Mouse (Mus musculus): ENCODE data around the gene Stox2. TPM values are rescaled to one million over a fixed set of nuclear protein-coding genes. Genes with fewer than 3 reads are reported as not detected.

Gene Stox2
- polyA plus RNA-seq, 1 experiment from 2014 or later: 22.3 TPM

DNA sequence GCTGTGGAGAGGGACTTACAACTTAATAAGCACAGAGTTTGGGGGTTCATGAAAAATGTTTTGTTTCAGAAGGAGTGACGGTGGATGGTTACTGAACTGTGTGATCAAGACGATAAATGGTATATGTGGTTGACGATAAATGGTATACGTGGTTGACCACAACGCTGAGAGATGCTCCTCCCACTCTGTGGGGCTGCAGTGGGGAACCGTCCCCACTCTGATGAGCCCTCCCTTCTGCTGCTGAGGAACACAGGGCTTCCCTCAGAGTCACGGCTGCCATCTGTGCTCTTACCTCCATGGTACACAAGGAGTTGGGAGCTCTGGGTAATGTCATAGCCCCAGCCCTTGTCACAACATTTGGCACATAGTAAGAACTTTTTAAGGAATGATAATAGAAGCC, 72.4 kb downstream of the Stox2 start:
- WGBS: 83% methylated on average over 7 of the region's 7 CpGs
- ATAC-seq (ENCODE audit: insufficient number of reproducible peaks, insufficient read depth, low FRiP score, low TSS enrichment, low read depth): no peak
- H3K9me3 ChIP-seq: no peaks in the 10 kb centered on the region

DNA sequence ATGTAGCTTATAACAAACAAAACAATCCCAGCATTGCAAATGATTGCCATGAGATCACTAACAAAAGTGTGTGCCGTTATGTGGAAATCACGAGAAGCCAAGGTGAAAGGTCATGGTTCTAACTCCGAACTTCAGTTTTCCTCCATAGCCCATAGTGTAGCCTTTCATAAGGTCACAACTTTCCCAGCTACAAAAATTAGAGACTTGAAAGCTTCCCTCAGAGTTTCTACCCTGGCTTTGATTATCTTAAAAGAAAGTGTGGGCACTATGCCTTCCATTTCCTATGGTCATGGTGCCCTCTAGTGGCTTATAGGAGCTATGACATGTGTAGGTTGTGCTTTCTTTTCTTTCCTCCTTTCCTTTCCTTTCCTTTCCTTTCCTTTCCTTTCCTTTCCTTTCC, 74.6 kb downstream of the Stox2 start:
- Histone ChIP-seq H3K27me3 (no peaks in the 10 kb centered on the region), H3K4me1 (peaks cover 23% of the 10 kb centered on the region), H3K4me3 (no peak overlapping the region), H3K4me2 (no peak overlapping the region; the same call in 1 of the 2 replicates), H3K36me3 (no peaks in the 10 kb centered on the region), H3K9ac (no peak overlapping the region), H3K27ac (no peak overlapping the region), H3K9me3 (no peaks in the 10 kb centered on the region)
- no peak for ATAC-seq (ENCODE audit: insufficient number of reproducible peaks, insufficient read depth, low FRiP score, low TSS enrichment, low read depth)
- WGBS: 19% methylated on average over 3 of the region's 3 CpGs

More for the DNA sequence above, 72.4 kb downstream of the Stox2 start:
- Histone ChIP-seq H3K9ac (no peak overlapping the region), H3K27me3 (no peaks in the 10 kb centered on the region), H3K4me3 (no peak overlapping the region), H3K4me2 (no peak overlapping the region), H3K4me1 (peaks cover 22% of the 10 kb centered on the region), H3K27ac (no peak overlapping the region), H3K36me3 (no peaks in the 10 kb centered on the region)

- Histone ChIP-seq H3K36me3 (no peaks in the 10 kb centered on the region), H3K27me3 (no peaks in the 10 kb centered on the region), H3K9ac (no peak overlapping the region), H3K4me3 (no peak overlapping the region), H3K27ac (no peak overlapping the region), H3K9me3 (no peaks in the 10 kb centered on the region), H3K4me2 (no peak overlapping the region), H3K4me1 (peaks cover 23% of the 10 kb centered on the region)
- WGBS: 66% methylated on average over 3 of the region's 3 CpGs
- ATAC-seq (ENCODE audit: insufficient number of reproducible peaks, insufficient read depth, low FRiP score, low TSS enrichment, low read depth): no peak; the same call in 1 of the 2 replicates
Measured at GRCm38 (mm10) chr8:47371081-47371480, 75.1 kb downstream of the Stox2 start.

DNA sequence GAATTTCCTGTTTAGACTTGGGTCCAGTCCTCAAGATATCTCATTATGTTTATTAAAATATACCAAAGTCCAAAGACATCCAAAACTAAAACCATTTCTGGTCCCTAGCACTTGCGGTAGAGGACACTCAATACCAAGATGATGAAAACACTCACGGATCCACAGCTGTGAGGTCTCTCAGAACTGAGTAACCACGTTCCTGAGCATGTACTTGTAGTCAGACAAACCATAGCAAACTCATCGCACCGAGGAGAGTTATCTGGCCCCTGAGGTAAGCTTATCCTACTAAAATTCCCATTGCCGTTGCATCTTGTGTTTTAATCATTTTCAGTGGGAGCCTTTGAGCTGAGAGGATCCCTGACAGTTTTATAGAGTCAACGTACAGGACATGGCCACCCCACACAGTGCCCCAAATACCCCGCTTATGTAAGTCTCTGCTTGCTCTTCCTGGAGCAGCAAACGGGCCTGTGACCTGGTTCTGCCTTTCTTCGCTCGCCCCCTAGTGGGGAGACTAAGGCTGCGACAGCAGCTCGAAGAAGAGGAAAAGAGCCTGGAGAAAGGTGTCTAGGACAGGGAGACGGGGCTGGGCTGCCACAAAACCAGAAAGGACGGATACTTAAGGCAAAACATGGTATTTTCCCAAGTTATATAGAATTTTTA, 75.6 kb downstream of the Stox2 start:
- ATAC-seq (ENCODE audit: insufficient number of reproducible peaks, insufficient read depth, low FRiP score, low TSS enrichment, low read depth): peak; percentile 68; the same call in 1 of the 2 replicates
- 28% methylated on average over 15 of the region's 15 CpGs for whole genome bisulfite sequencing
- no peak overlapping the region for H3K4me3 ChIP-seq
- H3K27ac ChIP-seq: no peak overlapping the region
- peaks cover 23% of the 10 kb centered on the region for H3K4me1 ChIP-seq
- H3K9me3 ChIP-seq: no peaks in the 10 kb centered on the region
- no peak overlapping the region for H3K4me2 ChIP-seq
- no peaks in the 10 kb centered on the region for H3K36me3 ChIP-seq
- H3K9ac ChIP-seq: no peak overlapping the region
- H3K27me3 ChIP-seq: no peaks in the 10 kb centered on the region

DNA sequence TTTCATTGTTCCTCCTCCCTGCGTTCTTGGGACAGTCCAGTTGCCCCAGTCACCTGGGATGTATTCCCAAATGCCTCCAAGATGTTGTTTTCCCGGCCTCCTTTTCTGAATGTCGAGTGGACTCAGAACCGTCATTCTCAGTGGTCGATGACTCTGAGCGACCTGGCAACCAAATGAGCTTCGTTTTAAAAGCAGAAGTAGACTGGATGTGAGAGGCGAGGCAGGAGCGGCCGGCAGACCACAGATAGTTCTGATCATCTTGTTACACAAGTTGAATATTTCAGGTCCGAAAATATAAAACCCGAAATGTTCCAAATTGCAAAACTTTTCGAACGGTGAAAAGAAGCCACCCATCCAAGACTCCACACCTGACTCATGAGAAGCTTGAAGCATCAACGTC, 76.2 kb downstream of the Stox2 start:
- WGBS: 85% methylated on average over 15 of the region's 15 CpGs
- Histone ChIP-seq H3K36me3 (no peaks in the 10 kb centered on the region), H3K27ac (no peak overlapping the region), H3K4me1 (peaks cover 23% of the 10 kb centered on the region), H3K4me3 (no peak overlapping the region), H3K4me2 (peak overlapping the region; percentile 16; the same call in 1 of the 2 replicates), H3K27me3 (no peaks in the 10 kb centered on the region), H3K9me3 (no peaks in the 10 kb centered on the region), H3K9ac (no peak overlapping the region)
- ATAC-seq (ENCODE audit: insufficient number of reproducible peaks, insufficient read depth, low FRiP score, low TSS enrichment, low read depth): no peak

GRCm38 (mm10) chr8:47369044-47369769, 77.0 kb downstream of the Stox2 start:
- H3K9me3 ChIP-seq: no peaks in the 10 kb centered on the region
- no peak overlapping the region for H3K4me3 ChIP-seq
- WGBS: 31% methylated on average over 16 of the region's 16 CpGs
- no peaks in the 10 kb centered on the region for H3K36me3 ChIP-seq
- H3K9ac ChIP-seq: no peak overlapping the region
- H3K27ac ChIP-seq: 0 out of 2 replicates have a peak overlapping the region, but pooled peaks have one; percentile 39
- H3K4me2 ChIP-seq: peak overlapping the region; percentile 16; the same call in 1 of the 2 replicates
- H3K4me1 ChIP-seq: peaks cover 23% of the 10 kb centered on the region
- ATAC-seq (ENCODE audit: insufficient number of reproducible peaks, insufficient read depth, low FRiP score, low TSS enrichment, low read depth): no peak
- no peaks in the 10 kb centered on the region for H3K27me3 ChIP-seq

DNA sequence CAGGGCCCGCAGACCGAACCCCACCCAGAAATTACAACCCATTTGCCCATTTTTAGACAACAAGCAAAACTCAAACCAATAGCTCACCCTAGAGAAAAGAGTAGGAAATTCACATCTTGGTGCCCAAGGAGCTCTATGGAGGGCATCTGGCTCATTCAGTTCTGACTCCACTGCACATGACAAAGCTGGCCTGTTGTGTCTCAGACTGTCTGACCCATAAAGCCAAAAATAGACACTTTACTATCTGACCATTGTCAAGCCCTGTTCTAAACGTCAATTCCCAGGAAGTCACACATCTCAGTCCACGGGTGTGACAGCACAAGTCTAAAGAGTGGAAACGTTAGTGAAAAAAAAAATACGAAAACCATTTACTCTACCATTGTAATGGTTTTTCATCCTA, 79.1 kb downstream of the Stox2 start:
- Histone ChIP-seq H3K9me3 (no peaks in the 10 kb centered on the region), H3K9ac (no peak overlapping the region), H3K4me2 (no peak overlapping the region), H3K27me3 (no peaks in the 10 kb centered on the region), H3K27ac (no peak overlapping the region), H3K36me3 (no peaks in the 10 kb centered on the region), H3K4me1 (peaks cover 25% of the 10 kb centered on the region), H3K4me3 (no peak overlapping the region)
- 80% methylated on average over 6 of the region's 6 CpGs for WGBS
- no peak for ATAC-seq (ENCODE audit: insufficient number of reproducible peaks, insufficient read depth, low FRiP score, low TSS enrichment, low read depth)

DNA sequence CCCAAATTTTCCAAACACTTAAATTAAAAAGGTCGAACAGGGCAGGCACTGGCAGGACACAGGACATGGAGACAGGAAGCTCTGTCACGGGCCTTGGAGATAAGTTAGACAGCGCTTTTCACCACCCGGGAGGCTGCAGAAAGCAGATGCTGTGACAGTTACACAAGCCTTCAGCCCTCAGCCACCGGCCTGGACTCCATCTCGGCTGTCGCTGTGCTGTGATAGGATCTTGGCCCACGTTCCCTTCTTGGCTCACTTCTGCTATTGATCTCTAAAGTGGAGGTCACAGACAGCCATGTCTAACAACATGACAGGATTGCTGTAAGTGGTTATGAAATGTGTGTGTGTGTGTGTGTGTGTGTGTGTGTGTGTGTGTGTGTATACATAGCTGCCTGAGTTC, 82.9 kb downstream of the Stox2 start:
- H3K27ac ChIP-seq: no peak overlapping the region
- WGBS: 39% methylated on average over 8 of the region's 8 CpGs
- H3K9me3 ChIP-seq: no peaks in the 10 kb centered on the region
- H3K4me3 ChIP-seq: no peak overlapping the region
- no peak for ATAC-seq (ENCODE audit: insufficient number of reproducible peaks, insufficient read depth, low FRiP score, low TSS enrichment, low read depth)
- H3K27me3 ChIP-seq: no peaks in the 10 kb centered on the region
- no peaks in the 10 kb centered on the region for H3K36me3 ChIP-seq
- H3K4me1 ChIP-seq: 0 out of 2 replicates have a peak, but pooled peaks cover 5% of the 10 kb centered on the region
- H3K9ac ChIP-seq: no peak overlapping the region
- no peak overlapping the region for H3K4me2 ChIP-seq

DNA sequence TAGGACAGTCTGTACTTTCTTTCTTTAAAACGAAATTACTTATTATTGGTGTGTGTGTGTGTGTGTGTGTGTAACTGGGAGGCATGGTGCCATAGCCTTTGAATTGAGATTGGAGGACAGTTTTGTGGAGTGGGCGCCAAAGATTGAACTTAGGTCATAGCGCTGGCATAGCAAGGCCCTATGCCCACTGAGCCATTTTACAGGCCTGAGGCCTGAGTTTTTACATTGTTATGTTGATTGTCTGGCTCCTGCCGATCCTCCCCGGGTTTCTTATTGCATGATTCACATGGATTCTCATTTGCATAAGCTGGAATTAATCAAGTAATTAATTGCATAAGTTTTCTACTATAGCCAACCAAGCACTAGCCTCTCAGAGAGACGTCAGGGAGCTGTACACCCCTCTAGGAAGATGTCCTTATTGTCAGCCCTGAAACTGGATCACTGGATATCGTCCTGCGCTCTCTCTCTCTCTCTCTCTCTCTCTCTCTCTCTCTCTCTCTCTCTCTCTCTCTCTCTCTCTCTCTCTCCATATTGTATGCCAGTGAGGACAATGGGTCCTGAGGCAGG, 90.7 kb downstream of the Stox2 start:
- no peak for ATAC-seq (ENCODE audit: insufficient number of reproducible peaks, insufficient read depth, low FRiP score, low TSS enrichment, low read depth)
- 70% methylated on average over 8 of the region's 8 CpGs for WGBS
- H3K4me2 ChIP-seq: no peak overlapping the region
- no peak overlapping the region for H3K9ac ChIP-seq
- no peaks in the 10 kb centered on the region for H3K9me3 ChIP-seq
- no peaks in the 10 kb centered on the region for H3K36me3 ChIP-seq
- no peaks in the 10 kb centered on the region for H3K27me3 ChIP-seq
- H3K4me3 ChIP-seq: no peak overlapping the region
- H3K27ac ChIP-seq: no peak overlapping the region
- peaks cover 41% of the 10 kb centered on the region for H3K4me1 ChIP-seq

- no peak overlapping the region for H3K4me2 ChIP-seq
- H3K4me1 ChIP-seq: peaks cover 48% of the 10 kb centered on the region
- no peak overlapping the region for H3K4me3 ChIP-seq
- 59% methylated on average over 12 of the region's 12 CpGs for WGBS
- no peak for ATAC-seq (ENCODE audit: insufficient number of reproducible peaks, insufficient read depth, low FRiP score, low TSS enrichment, low read depth)
- H3K27ac ChIP-seq: no peak overlapping the region; the same call in 1 of the 2 replicates
- H3K36me3 ChIP-seq: no peaks in the 10 kb centered on the region
- no peak overlapping the region for H3K9ac ChIP-seq
- H3K27me3 ChIP-seq: no peaks in the 10 kb centered on the region
- no peaks in the 10 kb centered on the region for H3K9me3 ChIP-seq
Measured at GRCm38 (mm10) chr8:47354523-47355168, 91.5 kb downstream of the Stox2 start.

DNA sequence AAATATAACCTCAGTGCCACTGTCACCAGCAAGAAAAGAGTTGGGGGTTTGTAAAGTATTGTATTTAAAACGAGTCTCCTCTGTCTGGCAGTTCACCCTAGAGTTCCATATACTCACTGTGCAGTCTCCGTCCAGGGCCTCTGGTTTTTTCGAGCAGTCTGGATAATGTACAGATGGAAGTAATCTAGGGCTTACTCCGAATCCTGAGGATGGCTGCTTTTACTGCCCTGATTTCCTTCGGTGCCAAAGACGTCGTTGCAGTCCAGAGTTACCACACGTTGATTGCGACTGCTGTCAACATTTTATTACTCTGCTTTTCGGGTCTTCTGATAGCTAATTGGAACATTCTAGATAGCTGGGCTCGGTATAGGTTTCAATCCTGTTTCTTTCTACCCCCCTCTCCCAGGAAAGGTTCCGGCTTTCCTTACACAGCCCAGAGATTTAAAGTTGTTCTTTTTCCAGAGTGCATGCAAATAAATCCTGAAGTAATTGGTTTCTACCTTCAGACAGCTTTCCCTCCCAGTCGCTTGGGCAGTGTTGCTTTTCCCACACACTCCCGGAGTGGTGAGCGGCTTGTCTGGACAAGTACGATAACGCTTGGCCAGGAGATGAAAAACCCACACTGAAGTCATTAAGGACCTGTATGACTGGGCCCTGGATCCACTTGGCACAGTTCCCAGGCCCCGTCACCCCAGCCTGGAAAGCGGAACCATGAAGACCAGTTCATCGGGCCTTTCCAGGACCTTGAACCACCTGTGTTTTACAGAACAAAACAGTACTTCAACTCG, 94.1 kb downstream of the Stox2 start:
- peak; percentile 50; the same call in 1 of the 2 replicates for ATAC-seq (ENCODE audit: insufficient number of reproducible peaks, insufficient read depth, low FRiP score, low TSS enrichment, low read depth)

More for the DNA sequence above, 94.1 kb downstream of the Stox2 start:
- WGBS: 22% methylated on average over 21 of the region's 21 CpGs
- Histone ChIP-seq H3K9me3 (no peaks in the 10 kb centered on the region), H3K36me3 (no peaks in the 10 kb centered on the region), H3K9ac (peak overlapping the region; percentile 32; the same call in 1 of the 2 replicates), H3K4me1 (peaks cover 70% of the 10 kb centered on the region), H3K27ac (peak overlapping the region; percentile 78), H3K27me3 (no peaks in the 10 kb centered on the region), H3K4me2 (peak overlapping the region; percentile 47), H3K4me3 (no peak overlapping the region)

Measured in embryonic facial prominence, embryonic 13.5 days (tissue).